Mouse (Mus musculus) small intestine, adult 2 months (tissue): ENCODE measurements around the gene Cc2d1a. TPM values are rescaled to one million over a fixed set of nuclear protein-coding genes. Genes with fewer than 3 reads are reported as not detected.
A peak's percentile ranks its signal among the peaks of the same experiment; 100 is the strongest.

Source experiments
- H3K27ac ChIP-seq: fragments of 200-500 bp; 2 replicates; pipeline ENCODE4 v1.5.1; 2012; ENCODE audit warnings: low read depth, low read length, control low read depth, inconsistent platforms; ENCODE audit not compliant: insufficient read depth
- H3K27me3 ChIP-seq: fragments of 200-500 bp; 2 replicates; pipeline ENCODE4 v1.6.1; 2012; ENCODE audit warnings: mild to moderate bottlenecking, moderate library complexity, low read length, inconsistent platforms; ENCODE audit not compliant: control insufficient read depth, insufficient read depth
- H3K36me3 ChIP-seq: fragments of 200-500 bp; 2 replicates; pipeline ENCODE4 v1.6.1; 2012; ENCODE audit warnings: mild to moderate bottlenecking, low read length, control low read depth, inconsistent platforms; ENCODE audit not compliant: control insufficient read depth, insufficient read depth
- H3K4me1 ChIP-seq: fragments of 200-500 bp; 2 replicates; pipeline ENCODE4 v1.6.1; 2012; ENCODE audit warnings: low read length, inconsistent platforms, mixed read lengths; ENCODE audit not compliant: control insufficient read depth, insufficient read depth, insufficient read length
- H3K4me3 ChIP-seq: fragments of 200-500 bp; 2 replicates; pipeline ENCODE4 v1.5.1; 2012; ENCODE audit warnings: low read depth, mild to moderate bottlenecking, control low read depth, inconsistent platforms, low read length, moderate library complexity
- CTCF ChIP-seq: fragments of 200-500 bp; IDR thresholded peaks from 2 replicates; pipeline ENCODE4 v1.5.1; 2012; ENCODE audit warnings: low read depth, mild to moderate bottlenecking, control low read depth, inconsistent platforms, low read length, moderate library complexity, mixed read lengths; ENCODE audit not compliant: insufficient replicate concordance, insufficient read length; ENCODE audit errors: extremely low read depth
- POLR2A ChIP-seq: fragments of 200-500 bp; IDR thresholded peaks from 2 replicates; pipeline ENCODE4 v1.6.1; 2012; ENCODE audit warnings: low read depth, mild to moderate bottlenecking, control low read depth, inconsistent platforms, low read length, moderate library complexity
- WGBS: fragments of 180-500 bp; shearing (Covaris S2); methylation state at CpG from one replicate; pipeline ENCODE4 v1.1.7; 2018; 5-methylcytosine and 5-hydroxymethylcytosine counted together
- polyA plus RNA-seq: library from polyadenylated mRNA; depleted of rRNA; stranded (reverse); fragments of >200 nt; gene quantifications from 2 replicates; pipeline ENCODE4 v1.2.3, GENCODE M21; 2012

Cc2d1a gene
- polyA plus RNA-seq, 1 experiment: 50.8 TPM

- 42% methylated on average over 9 of the region's 9 CpGs for WGBS
- TF ChIP-seq POLR2A: no peak
- no peak for TF ChIP-seq CTCF
- Histone ChIP-seq H3K27ac (peak within 1 kb of the TSS; percentile 11; the same call in 1 of the 2 replicates), H3K27me3 (no peaks in the 10 kb centered on the region), H3K4me1 (no peaks in the 10 kb centered on the region), H3K36me3 (no peaks in the 10 kb centered on the region), H3K4me3 (peak within 1 kb of the TSS; percentile 21)
These were observed 22.1 kb downstream of the Cc2d1a start, which contains the start of gene Podnl1 for GRCm38 (mm10) chr8:84125656-84126055. Gene Podnl1, plus strand, starts transcription at chr8:84125989.

GRCm38 (mm10) chr8:84122151-84122550, 25.6 kb downstream of the Cc2d1a start:
- Histone ChIP-seq H3K4me1 (no peaks in the 10 kb centered on the region), H3K27me3 (no peaks in the 10 kb centered on the region), H3K36me3 (no peaks in the 10 kb centered on the region), H3K27ac (no peak overlapping the region), H3K4me3 (no peak overlapping the region)
- WGBS: 78% methylated on average over 3 of the region's 3 CpGs
- TF ChIP-seq CTCF (no peak), POLR2A (no peak)

- WGBS: 90% methylated on average over 6 of the region's 6 CpGs
- no peaks in the 10 kb centered on the region for H3K4me1 ChIP-seq
- no peaks in the 10 kb centered on the region for H3K36me3 ChIP-seq
- no peaks in the 10 kb centered on the region for H3K27me3 ChIP-seq
- no peak overlapping the region for H3K27ac ChIP-seq
- no peak for TF ChIP-seq POLR2A
- no peak for TF ChIP-seq CTCF
- no peak overlapping the region for H3K4me3 ChIP-seq
These were observed 32.1 kb downstream of the Cc2d1a start for GRCm38 (mm10) chr8:84115646-84116045.

- 77% methylated on average over 6 of the region's 6 CpGs for WGBS
- peaks cover 25% of the 10 kb centered on the region for H3K4me1 ChIP-seq
- no peak overlapping the region for H3K27ac ChIP-seq
- no peak for TF ChIP-seq CTCF
- no peak for TF ChIP-seq POLR2A
- no peaks in the 10 kb centered on the region for H3K27me3 ChIP-seq
- no peak overlapping the region for H3K4me3 ChIP-seq
- peaks cover 7% of the 10 kb centered on the region for H3K36me3 ChIP-seq
These were observed 41.3 kb downstream of the Cc2d1a start for GRCm38 (mm10) chr8:84106216-84107040.

GRCm38 (mm10) chr8:84105676-84106075, 42.1 kb downstream of the Cc2d1a start:
- TF ChIP-seq CTCF: no peak
- no peak for TF ChIP-seq POLR2A
- Histone ChIP-seq H3K27ac (no peak overlapping the region), H3K4me1 (peaks cover 25% of the 10 kb centered on the region), H3K36me3 (peaks cover 9% of the 10 kb centered on the region), H3K27me3 (no peaks in the 10 kb centered on the region), H3K4me3 (no peak overlapping the region)
- 61% methylated on average over 2 of the region's 2 CpGs for WGBS

- H3K4me1 ChIP-seq: peaks cover 25% of the 10 kb centered on the region
- H3K27me3 ChIP-seq: no peaks in the 10 kb centered on the region
- WGBS: 5% methylated on average over 42 of the region's 42 CpGs
- H3K36me3 ChIP-seq: peaks cover 11% of the 10 kb centered on the region
- TF ChIP-seq CTCF: no peak
- TF ChIP-seq POLR2A: peak; percentile 44
- H3K4me3 ChIP-seq: peak within 1 kb of the TSS; percentile 95
- peak within 1 kb of the TSS; percentile 99 for H3K27ac ChIP-seq
These were observed 42.8 kb downstream of the Cc2d1a start, which contains the start of gene Dcaf15 for GRCm38 (mm10) chr8:84104697-84105609. Gene Dcaf15, minus strand, starts transcription at chr8:84104768.
